Mouse (Mus musculus) right cerebral cortex, postnatal 4 days (tissue): ENCODE measurements around the gene Hist1h3i.
"Not testable (repeated sequence)": the region's sequence is repeated elsewhere in the genome, so short reads cannot be mapped to it uniquely, and the experiment has no call there.

Experiments used
- DNase-seq: peaks from one replicate; pipeline ENCODE4 v3.0.0-alpha.2; 2022

The Hist1h3i gene

GRCm38 (mm10) chr13:21783255-21783617 lies at the start of gene Hist1h3i:
Gene Hist1h3i, minus strand, starts transcription at chr13:21783370.
- peak; percentile 8 for DNase-seq

GRCm38 (mm10) chr13:21831418-21832394 lies 48.5 kb upstream of the Hist1h3i start, which contains the start of gene Hist1h4n:
Gene Hist1h4n, minus strand, starts transcription at chr13:21832196.
- not testable (repeated sequence) for DNase-seq

DNA sequence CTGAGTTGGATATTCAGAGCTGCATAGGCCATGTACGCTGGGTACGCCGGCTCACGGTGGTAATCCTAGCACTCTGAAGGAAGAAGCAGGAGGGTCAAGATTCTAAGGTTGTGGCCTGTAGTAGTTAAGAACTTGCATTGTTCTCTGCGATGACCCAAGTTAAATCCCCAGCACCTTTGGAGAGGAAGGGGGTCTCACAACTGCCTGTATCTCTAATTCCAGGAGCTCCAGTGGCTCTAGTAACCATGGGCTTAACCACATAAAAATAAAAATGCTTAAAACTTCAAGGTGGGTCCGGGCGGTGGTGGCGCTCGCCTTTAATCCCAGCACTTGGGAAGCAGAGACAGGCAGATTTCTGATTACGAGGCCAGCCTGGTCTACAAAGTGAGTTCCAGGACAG lies 47.2 kb upstream of the Hist1h3i start:
- no peak for DNase-seq

- no peak for DNase-seq
These were observed 45.3 kb upstream of the Hist1h3i start for GRCm38 (mm10) chr13:21828511-21828910.

- DNase-seq: not testable (repeated sequence)
These were observed 37.1 kb upstream of the Hist1h3i start for GRCm38 (mm10) chr13:21820082-21820890.

DNA sequence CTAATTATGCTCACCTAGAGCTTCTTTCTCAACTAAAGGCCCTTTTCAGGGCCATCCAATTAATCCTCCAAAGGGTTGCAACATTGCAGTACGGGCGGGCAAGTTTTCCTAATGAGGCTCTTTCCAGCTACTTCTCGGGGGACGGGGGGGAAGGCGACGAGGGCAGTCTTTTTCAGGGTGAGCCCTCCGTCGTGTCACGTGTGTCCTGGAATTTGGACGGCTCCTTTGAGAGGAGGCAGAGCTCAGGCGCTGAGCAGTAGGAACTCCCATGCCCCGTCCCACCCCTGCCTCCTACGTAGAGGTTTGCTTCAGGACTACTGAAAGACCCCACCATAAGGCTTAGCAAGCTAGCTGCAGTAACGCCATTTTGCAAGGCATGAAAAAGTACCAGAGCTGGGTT lies 28.9 kb upstream of the Hist1h3i start:
- not testable (repeated sequence) for DNase-seq

DNA sequence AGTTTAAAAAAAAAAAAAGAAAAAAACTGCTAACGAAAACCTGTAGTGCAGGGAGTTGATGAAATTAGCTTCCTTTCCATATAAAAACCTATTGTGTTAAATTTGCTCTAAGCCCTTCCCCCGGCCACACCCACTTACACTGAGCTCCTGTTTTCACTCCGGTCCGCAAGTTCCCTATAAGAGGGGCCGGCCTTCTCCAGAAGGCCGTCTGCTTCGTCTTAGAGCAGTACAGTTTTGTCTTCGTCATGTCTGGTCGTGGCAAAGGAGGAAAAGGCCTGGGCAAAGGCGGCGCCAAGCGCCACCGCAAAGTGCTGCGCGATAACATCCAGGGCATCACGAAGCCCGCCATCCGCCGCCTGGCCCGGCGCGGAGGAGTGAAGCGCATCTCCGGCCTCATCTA lies 28.4 kb upstream of the Hist1h3i start, which contains the start of gene Hist1h4m:
TSS of gene Hist1h4m (plus strand) at position 208 of the 400 bp plus-strand sequence.
- DNase-seq: peak; percentile 8

- not testable (repeated sequence) for DNase-seq
These were observed 27.9 kb upstream of the Hist1h3i start for GRCm38 (mm10) chr13:21811074-21811473.

DNA sequence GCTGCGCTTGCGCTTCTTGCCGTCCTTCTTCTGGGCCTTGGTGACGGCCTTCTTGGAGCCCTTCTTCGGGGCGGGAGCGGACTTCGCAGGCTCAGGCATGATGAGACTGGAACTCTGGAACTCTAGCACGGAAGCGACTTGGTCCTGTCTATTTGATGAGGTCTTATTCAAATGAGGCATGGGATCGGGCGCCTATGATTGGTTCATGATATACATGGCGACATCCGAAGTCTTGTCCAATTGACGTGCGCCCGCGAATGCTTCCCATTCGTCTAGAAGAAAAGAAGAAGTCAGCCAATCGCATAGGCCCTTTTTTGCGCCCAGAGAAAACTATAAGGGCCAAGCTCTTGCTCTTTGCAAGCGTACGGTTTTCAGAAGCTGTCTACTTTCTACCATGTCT lies 26.9 kb upstream of the Hist1h3i start, which contains the start of the genes Hist1h2bq and Hist1h2ao:
TSS of gene Hist1h2bq (minus strand) at position 125 of the 400 bp plus-strand sequence.
TSS of gene Hist1h2ao (plus strand) at position 393 of the 400 bp plus-strand sequence.
- not testable (repeated sequence) for DNase-seq

DNA sequence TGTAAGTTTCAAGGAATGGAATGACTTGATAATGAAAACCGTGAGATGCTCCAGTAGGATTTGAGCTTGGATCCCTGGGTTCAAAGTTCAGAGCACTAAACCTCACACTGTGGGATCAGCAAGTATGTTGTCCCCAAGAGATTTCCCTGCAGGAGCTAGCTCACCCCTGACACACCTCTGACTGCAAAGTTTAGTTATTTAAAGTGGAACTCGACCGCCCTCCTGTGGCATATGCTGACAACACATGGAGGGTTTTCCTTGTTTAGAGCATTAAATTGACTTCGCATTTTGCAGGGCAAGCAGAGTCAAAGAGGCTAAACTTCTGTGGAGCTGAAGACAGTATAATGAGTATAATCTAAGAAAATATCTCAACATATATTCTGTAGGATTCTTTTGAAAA lies 19.9 kb upstream of the Hist1h3i start:
- not testable (repeated sequence) for DNase-seq

- not testable (repeated sequence) for DNase-seq
These were observed 14.0 kb upstream of the Hist1h3i start for GRCm38 (mm10) chr13:21797163-21797562.

DNA sequence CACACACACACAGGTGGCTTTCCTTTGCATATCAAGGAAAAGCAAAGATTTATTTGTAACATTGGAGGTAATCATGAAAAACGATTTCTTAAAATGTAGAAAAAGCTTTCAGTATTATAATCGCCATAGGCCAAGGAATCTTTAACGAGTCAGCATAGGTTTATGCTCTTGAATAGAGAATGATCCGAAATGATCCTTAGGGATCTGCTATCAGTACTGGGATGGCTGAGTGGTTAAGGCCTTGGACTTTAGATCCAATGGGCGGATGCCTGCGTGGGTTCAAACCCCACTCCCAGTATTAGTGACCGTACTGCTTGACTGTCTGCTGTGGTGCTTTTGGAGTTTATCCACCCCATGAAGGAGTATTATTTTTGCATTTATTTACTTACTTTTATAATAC lies 12.4 kb upstream of the Hist1h3i start:
- no peak for DNase-seq

DNA sequence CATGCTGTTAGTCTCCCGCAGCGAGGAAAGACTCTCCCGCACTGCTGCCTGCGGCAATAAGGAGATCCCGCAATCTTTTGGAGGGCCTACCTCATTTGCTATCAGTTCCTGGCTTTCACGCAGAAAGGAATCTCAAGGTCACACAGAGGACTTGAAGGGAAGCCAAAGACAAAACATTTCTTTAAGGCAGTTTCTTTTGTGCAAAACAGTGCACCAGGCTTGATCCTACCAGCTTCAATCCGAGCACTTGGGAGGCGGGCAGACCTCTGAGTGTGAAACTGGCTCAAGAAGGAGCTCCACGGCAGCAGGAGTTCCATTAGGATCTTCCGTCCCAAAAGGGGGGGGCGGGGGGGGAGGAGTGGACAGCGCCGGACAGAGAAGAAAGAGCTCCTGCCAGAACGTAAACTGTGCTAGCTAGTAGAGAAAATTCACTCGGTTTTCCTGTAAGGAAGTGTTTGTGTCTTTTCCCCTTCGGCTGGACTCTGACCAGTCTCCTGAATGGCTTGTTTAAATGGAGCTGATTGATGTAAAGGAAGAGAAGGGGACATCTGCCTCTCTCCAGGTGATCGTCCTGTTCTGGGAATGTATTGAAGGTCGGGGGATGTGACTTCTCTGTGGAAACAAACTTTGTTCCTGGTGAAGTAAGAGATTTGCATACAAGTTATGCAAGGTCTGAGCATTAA lies 7.6 kb upstream of the Hist1h3i start:
- no peak for DNase-seq

GRCm38 (mm10) chr13:21789925-21790324 lies 6.8 kb upstream of the Hist1h3i start:
- DNase-seq: no peak

- DNase-seq: no peak
These were observed 4.8 kb upstream of the Hist1h3i start for GRCm38 (mm10) chr13:21787760-21788593.

DNA sequence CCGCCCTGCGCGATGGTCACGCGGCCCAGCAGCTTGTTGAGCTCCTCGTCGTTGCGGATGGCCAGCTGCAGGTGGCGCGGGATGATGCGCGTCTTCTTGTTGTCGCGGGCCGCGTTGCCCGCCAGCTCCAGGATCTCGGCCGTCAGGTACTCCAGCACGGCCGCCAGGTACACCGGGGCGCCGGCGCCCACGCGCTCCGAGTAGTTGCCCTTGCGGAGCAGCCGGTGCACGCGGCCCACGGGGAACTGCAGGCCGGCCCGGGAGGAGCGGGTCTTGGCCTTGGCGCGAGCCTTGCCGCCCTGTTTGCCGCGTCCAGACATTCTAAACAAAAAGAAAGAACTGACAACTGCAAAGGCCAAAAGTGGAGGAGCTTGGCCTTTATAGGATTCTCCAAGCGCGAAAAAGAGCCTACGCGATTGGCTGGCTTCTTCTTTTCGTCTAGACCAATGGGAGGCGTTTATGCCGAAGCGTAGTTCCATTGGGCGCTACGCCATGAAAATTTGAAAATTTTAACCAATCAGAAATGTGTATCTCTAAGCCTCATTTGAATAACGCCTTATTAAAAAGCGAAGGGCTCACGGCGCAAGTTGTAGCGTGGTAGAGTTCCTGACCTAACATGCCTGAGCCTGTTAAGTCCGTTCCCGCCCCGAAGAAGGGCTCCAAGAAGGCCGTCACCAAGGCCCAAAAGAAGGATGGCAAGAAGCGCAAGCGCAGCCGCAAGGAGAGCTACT lies 3.9 kb upstream of the Hist1h3i start, which contains the start of the genes Hist1h2an and Hist1h2bp:
TSS of gene Hist1h2an (minus strand) at position 320 of the 731 bp plus-strand sequence.
TSS of gene Hist1h2bp (plus strand) at position 563 of the 731 bp plus-strand sequence.
- peak; percentile 73 for DNase-seq

GRCm38 (mm10) chr13:21786189-21786898 lies 3.2 kb upstream of the Hist1h3i start:
- no peak for DNase-seq

DNA sequence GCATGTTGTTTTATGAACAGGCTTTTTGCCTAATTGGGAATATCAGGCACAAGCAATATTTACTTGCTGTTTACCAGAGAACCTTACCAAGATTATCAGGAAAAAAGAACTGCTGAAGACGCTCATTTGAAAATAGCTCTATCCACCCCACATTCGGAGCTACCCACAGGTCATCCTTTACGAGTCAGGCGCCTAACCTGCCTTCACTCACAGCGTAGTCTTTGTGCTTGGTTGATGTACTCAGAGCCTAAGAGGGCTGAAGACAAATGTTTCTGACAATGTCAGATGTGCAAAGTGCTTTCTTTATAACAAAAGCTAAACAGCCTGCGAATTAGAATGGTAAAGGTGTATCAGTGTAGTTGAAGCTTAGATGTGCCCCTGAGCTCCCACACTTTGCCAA lies 1.1 kb upstream of the Hist1h3i start:
- no peak for DNase-seq

DNA sequence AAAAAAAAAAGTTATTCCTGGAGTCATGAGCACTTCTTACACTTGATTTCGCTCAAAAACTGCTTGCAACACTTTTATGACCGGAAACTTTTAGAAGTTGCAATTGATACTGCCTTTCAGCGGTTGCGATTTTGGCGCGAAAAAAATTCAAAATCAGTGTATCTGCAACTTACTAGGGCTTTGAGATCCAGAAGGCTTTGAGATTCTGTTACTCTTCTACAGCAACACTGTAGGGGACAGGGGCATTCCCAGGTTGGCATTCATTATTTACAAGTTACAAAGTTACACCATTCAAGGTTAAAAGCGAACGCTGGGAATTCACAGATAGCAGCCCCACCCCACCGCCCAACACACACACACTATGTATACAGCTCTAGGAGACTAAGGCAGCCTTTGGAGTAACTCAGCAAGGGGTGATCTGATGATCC lies 578 bp upstream of the Hist1h3i start:
- no peak for DNase-seq
